Mouse (Mus musculus): ENCODE results near the gene Vti1a. TPM values are rescaled to one million over a fixed set of nuclear protein-coding genes. Genes with fewer than 3 reads are reported as not detected.
A peak's percentile ranks its signal among the peaks of the same experiment; 100 is the strongest.

Gene Vti1a
- polyA plus RNA-seq, 1 experiment = 39.5 TPM

GRCm38 (mm10) chr19:55348187-55348586 lies 32.1 kb downstream of the Vti1a start:
- Histone ChIP-seq H3K27ac (ENCODE audit: insufficient read depth, low read length) (no peak overlapping the region), H3K4me1 (ENCODE audit: control insufficient read depth, insufficient read depth, low read length) (no peaks in the 10 kb centered on the region), H3K4me3 (ENCODE audit: insufficient read depth, low read length) (no peak overlapping the region)
- TF ChIP-seq POLR2A (IDR thresholded peaks at IDR 0.05; ENCODE audit: extremely low read depth, insufficient read depth, low read length) (no peak), CTCF (IDR thresholded peaks at IDR 0.05; ENCODE audit: extremely low read depth, insufficient read depth, low read length) (no peak)

GRCm38 (mm10) chr19:55350673-55351378 lies 34.7 kb downstream of the Vti1a start:
- no peak for TF ChIP-seq CTCF (IDR thresholded peaks at IDR 0.05; ENCODE audit: extremely low read depth, insufficient read depth, low read length)
- TF ChIP-seq POLR2A (IDR thresholded peaks at IDR 0.05; ENCODE audit: extremely low read depth, insufficient read depth, low read length) = no peak
- Histone ChIP-seq H3K27ac (ENCODE audit: insufficient read depth, low read length) (no peak overlapping the region), H3K4me1 (ENCODE audit: control insufficient read depth, insufficient read depth, low read length) (no peaks in the 10 kb centered on the region), H3K4me3 (ENCODE audit: insufficient read depth, low read length) (no peak overlapping the region)

- H3K4me3 ChIP-seq (ENCODE audit: insufficient read depth, low read length) = no peak overlapping the region
- peak overlapping the region; percentile 67; the same call in 1 of the 2 replicates for H3K27ac ChIP-seq (ENCODE audit: insufficient read depth, low read length)
- TF ChIP-seq CTCF (IDR thresholded peaks at IDR 0.05; ENCODE audit: extremely low read depth, insufficient read depth, low read length) (no peak), POLR2A (IDR thresholded peaks at IDR 0.05; ENCODE audit: extremely low read depth, insufficient read depth, low read length) (no peak)
- H3K4me1 ChIP-seq (ENCODE audit: control insufficient read depth, insufficient read depth, low read length) = peaks cover 2% of the 10 kb centered on the region; the same call in 1 of the 2 replicates
Measured at GRCm38 (mm10) chr19:55362606-55363005, 46.5 kb downstream of the Vti1a start.

- H3K4me1 ChIP-seq (ENCODE audit: control insufficient read depth, insufficient read depth, low read length) = peaks cover 2% of the 10 kb centered on the region; the same call in 1 of the 2 replicates
- no peak overlapping the region; the same call in 1 of the 2 replicates for H3K27ac ChIP-seq (ENCODE audit: insufficient read depth, low read length)
- H3K4me3 ChIP-seq (ENCODE audit: insufficient read depth, low read length) = no peak overlapping the region
- no peak for TF ChIP-seq CTCF (IDR thresholded peaks at IDR 0.05; ENCODE audit: extremely low read depth, insufficient read depth, low read length)
- no peak for TF ChIP-seq POLR2A (IDR thresholded peaks at IDR 0.05; ENCODE audit: extremely low read depth, insufficient read depth, low read length)
Measured at GRCm38 (mm10) chr19:55369691-55370090, 53.6 kb downstream of the Vti1a start.

GRCm38 (mm10) chr19:55376331-55376730 lies 60.2 kb downstream of the Vti1a start:
- Histone ChIP-seq H3K4me3 (ENCODE audit: insufficient read depth, low read length) (no peak overlapping the region), H3K27ac (ENCODE audit: insufficient read depth, low read length) (no peak overlapping the region), H3K4me1 (ENCODE audit: control insufficient read depth, insufficient read depth, low read length) (no peaks in the 10 kb centered on the region)
- TF ChIP-seq POLR2A (IDR thresholded peaks at IDR 0.05; ENCODE audit: extremely low read depth, insufficient read depth, low read length) (no peak), CTCF (IDR thresholded peaks at IDR 0.05; ENCODE audit: extremely low read depth, insufficient read depth, low read length) (no peak)

GRCm38 (mm10) chr19:55377465-55377864 lies 61.4 kb downstream of the Vti1a start:
- no peaks in the 10 kb centered on the region for H3K4me1 ChIP-seq (ENCODE audit: control insufficient read depth, insufficient read depth, low read length)
- H3K27ac ChIP-seq (ENCODE audit: insufficient read depth, low read length) = no peak overlapping the region
- no peak for TF ChIP-seq CTCF (IDR thresholded peaks at IDR 0.05; ENCODE audit: extremely low read depth, insufficient read depth, low read length)
- TF ChIP-seq POLR2A (IDR thresholded peaks at IDR 0.05; ENCODE audit: extremely low read depth, insufficient read depth, low read length) = no peak
- no peak overlapping the region for H3K4me3 ChIP-seq (ENCODE audit: insufficient read depth, low read length)

- Histone ChIP-seq H3K4me1 (ENCODE audit: control insufficient read depth, insufficient read depth, low read length) (peaks cover 1% of the 10 kb centered on the region; the same call in 1 of the 2 replicates), H3K27ac (ENCODE audit: insufficient read depth, low read length) (no peak overlapping the region), H3K4me3 (ENCODE audit: insufficient read depth, low read length) (no peak overlapping the region)
- TF ChIP-seq POLR2A (IDR thresholded peaks at IDR 0.05; ENCODE audit: extremely low read depth, insufficient read depth, low read length) (no peak), CTCF (IDR thresholded peaks at IDR 0.05; ENCODE audit: extremely low read depth, insufficient read depth, low read length) (no peak)
Measured at GRCm38 (mm10) chr19:55378884-55379283, 62.8 kb downstream of the Vti1a start.

GRCm38 (mm10) chr19:55380764-55381163 lies 64.7 kb downstream of the Vti1a start:
- no peak overlapping the region for H3K27ac ChIP-seq (ENCODE audit: insufficient read depth, low read length)

GRCm38 (mm10) chr19:55381343-55381742 lies 65.2 kb downstream of the Vti1a start:
- Histone ChIP-seq H3K4me3 (ENCODE audit: insufficient read depth, low read length) (no peak overlapping the region), H3K27ac (ENCODE audit: insufficient read depth, low read length) (no peak overlapping the region), H3K4me1 (ENCODE audit: control insufficient read depth, insufficient read depth, low read length) (peaks cover 1% of the 10 kb centered on the region; the same call in 1 of the 2 replicates)
- TF ChIP-seq CTCF (IDR thresholded peaks at IDR 0.05; ENCODE audit: extremely low read depth, insufficient read depth, low read length) (no peak), POLR2A (IDR thresholded peaks at IDR 0.05; ENCODE audit: extremely low read depth, insufficient read depth, low read length) (no peak)

More at GRCm38 (mm10) chr19:55380764-55381163, 64.7 kb downstream of the Vti1a start:
- TF ChIP-seq POLR2A (IDR thresholded peaks at IDR 0.05; ENCODE audit: extremely low read depth, insufficient read depth, low read length) = no peak
- TF ChIP-seq CTCF (IDR thresholded peaks at IDR 0.05; ENCODE audit: extremely low read depth, insufficient read depth, low read length) = no peak
- Histone ChIP-seq H3K4me1 (ENCODE audit: control insufficient read depth, insufficient read depth, low read length) (peaks cover 1% of the 10 kb centered on the region; the same call in 1 of the 2 replicates), H3K4me3 (ENCODE audit: insufficient read depth, low read length) (no peak overlapping the region)

GRCm38 (mm10) chr19:55382745-55383144 lies 66.7 kb downstream of the Vti1a start:
- TF ChIP-seq POLR2A (IDR thresholded peaks at IDR 0.05; ENCODE audit: extremely low read depth, insufficient read depth, low read length) = no peak
- no peak for TF ChIP-seq CTCF (IDR thresholded peaks at IDR 0.05; ENCODE audit: extremely low read depth, insufficient read depth, low read length)
- peaks cover 1% of the 10 kb centered on the region; the same call in 1 of the 2 replicates for H3K4me1 ChIP-seq (ENCODE audit: control insufficient read depth, insufficient read depth, low read length)
- no peak overlapping the region for H3K27ac ChIP-seq (ENCODE audit: insufficient read depth, low read length)
- H3K4me3 ChIP-seq (ENCODE audit: insufficient read depth, low read length) = no peak overlapping the region

All from cortical plate, adult 2 months (tissue).